Mouse (Mus musculus) stomach, postnatal 0 days (tissue): Measurements from ENCODE around the gene Gm44790.

Source experiments
- CTCF ChIP-seq: IDR thresholded peaks from 2 replicates; pipeline ENCODE4 v1.5.1; 2016; ENCODE audit warnings: antibody characterized with exemption, low read depth, mild to moderate bottlenecking, moderate library complexity
- EP300 ChIP-seq: optimal IDR thresholded peaks from 2 replicates; pipeline ENCODE3; 2016; ENCODE audit warnings: antibody characterized with exemption

GRCm38 (mm10) chr6:86384692-86385091, 41.8 kb upstream of the Gm44790 start:
- no peak for TF ChIP-seq CTCF
- TF ChIP-seq EP300 = no peak
